Mouse (Mus musculus) layer of hippocampus, postnatal 36 days (tissue): ENCODE results near the gene Ncam1. TPM values are rescaled to one million over a fixed set of nuclear protein-coding genes. Genes with fewer than 3 reads are reported as not detected.

ENCODE experiments used
- DNase-seq, 2 experiments: peaks; one replicate each; pipeline ENCODE4 v3.0.0; 2022
- total RNA-seq, 2 experiments: library from RNA; stranded (reverse); gene quantifications; 2 replicates each; pipeline ENCODE4 v1.2.3; 2021

Gene Ncam1
- 100 to 1,000 TPM; 293 to 312 TPM for total RNA-seq

DNA sequence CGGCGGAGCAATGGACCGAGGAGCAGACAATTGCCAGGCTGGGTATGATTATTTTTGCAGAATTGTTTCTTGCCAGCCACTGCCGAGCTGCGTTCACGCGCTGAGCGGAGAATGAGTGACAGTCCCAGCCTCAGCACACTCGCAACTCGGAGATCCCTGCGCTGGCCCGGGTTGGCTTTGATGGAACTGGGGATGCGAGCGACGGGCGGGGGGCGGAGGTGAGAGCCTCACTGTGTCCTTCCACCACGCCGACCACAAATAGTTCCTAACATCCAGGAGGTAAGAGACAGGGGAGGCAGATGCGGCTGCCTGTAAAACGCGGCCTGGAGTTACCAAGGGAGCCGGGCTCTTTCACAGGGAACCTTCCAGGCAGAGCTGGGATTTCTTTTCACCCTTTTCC lies at the start of gene Ncam1:
Ncam1 (minus strand) TSS at position 120 of the 400 bp plus-strand sequence.
- peak; percentile 92 to 94 for DNase-seq

DNA sequence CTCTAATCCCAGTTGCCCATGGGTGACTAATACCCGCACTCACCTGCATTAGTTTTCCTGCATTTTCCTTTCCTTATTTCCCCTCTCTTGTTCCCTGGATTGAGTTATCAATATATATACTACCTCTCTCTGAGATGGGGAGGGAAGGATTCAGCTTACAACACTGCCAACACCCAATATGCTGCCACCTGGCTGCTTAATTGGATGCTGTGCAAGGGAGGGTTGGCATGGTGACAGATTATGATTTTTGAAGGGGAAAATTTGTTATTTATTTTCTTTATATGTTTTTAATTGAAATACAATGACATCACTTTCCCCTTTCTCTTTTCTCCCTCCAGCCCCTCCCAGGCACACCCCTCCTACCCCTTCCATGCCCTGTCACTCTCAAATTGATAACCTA lies 35.3 kb upstream of the Ncam1 start:
- DNase-seq, result no peak

DNA sequence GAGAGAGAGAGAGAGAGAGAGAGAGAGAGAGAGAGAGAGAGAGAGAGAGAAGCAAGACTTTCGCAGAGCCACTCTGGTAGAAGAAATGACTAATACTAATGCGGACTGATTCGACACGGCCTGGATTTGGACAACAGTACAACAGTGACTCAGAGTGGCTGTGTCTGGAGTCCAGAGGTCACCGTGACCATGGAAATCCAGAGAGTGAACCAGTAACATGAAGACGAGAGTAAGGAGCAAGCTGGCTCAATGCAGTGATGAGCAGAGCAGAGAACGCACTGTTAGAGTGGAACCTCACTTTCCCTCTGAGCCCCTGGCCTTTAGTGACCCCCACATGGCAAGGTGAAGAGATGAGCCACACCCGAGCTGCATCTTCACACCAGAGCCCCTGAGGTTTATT lies 28.9 kb upstream of the Ncam1 start:
- no peak for DNase-seq

- DNase-seq, result peak in 1 of 2 experiments; percentile 9
Observed at GRCm38 (mm10) chr9:49816115-49816650, 17.5 kb upstream of the Ncam1 start.

DNA sequence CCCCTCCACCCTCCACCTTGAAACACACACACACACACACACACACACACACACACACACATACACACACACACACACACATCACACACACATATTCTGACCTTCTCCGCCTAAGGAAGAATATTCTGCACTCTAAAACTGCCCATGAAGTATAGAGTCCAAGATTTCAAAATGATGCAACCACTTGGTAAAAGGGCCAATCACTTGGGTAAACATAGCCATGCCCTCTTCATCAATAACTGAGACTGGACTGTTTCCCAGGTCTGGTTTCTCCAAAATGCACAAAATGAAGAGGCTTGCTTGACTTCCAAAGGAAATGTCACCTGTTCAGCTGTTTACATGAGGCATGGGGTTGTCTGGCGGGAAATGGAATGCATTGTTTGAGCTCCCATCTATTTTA lies 15.7 kb upstream of the Ncam1 start:
- DNase-seq, result no peak

GRCm38 (mm10) chr9:49803222-49803621 lies 4.5 kb upstream of the Ncam1 start:
- no peak for DNase-seq

DNA sequence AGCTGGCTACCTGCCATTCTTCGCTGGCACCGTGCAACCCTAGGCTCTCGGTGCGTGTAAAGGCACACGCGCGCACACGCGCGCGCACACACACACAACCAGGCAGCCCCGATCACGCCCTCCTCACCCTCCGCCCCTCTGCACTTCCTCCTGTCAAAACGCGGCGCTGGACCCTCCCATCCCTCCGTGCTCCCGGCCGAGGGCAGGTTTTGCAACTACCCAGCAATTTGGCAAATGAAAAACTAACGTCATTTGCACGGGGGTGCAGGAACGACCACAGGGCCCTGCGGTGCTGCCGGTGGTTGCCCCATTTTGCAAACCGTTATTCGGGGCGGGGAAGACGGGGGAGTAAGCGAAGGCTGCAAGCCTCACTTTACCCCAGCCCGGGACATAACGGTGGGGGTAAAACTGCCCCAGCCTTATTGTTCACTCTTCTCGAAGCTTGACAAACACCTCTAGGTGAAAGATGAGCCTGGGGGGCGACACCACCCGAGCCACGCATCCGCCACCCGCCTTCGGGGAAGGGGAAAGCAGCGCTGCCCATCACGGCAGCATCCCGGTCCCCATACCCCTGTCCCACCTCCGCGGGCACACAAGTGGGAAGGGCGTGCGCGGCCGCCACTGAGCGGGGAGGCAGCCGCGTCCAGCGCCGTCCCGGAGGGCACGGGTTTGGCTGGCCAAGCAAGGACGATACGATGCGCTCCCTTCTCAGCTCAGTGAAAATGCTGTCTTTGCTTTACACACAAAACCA lies 729 bp downstream of the Ncam1 start:
- DNase-seq, result peak; percentile 78 to 80

DNA sequence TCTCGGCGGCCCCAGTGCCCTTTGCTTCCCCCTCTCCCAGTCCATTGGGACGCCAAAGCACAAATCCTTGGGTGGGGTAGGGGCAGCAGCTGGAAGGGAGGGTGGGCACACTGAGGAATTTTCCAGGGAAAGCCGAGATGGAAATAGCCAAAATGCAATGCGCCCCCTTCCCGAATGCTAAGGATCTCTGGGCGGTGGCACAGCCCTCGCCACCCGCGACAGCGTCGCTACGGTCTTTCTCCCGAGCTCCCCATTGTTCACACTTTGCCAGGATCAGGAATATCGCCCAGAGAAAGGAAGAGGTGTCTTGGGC lies 1.3 kb downstream of the Ncam1 start:
- no peak for DNase-seq

DNA sequence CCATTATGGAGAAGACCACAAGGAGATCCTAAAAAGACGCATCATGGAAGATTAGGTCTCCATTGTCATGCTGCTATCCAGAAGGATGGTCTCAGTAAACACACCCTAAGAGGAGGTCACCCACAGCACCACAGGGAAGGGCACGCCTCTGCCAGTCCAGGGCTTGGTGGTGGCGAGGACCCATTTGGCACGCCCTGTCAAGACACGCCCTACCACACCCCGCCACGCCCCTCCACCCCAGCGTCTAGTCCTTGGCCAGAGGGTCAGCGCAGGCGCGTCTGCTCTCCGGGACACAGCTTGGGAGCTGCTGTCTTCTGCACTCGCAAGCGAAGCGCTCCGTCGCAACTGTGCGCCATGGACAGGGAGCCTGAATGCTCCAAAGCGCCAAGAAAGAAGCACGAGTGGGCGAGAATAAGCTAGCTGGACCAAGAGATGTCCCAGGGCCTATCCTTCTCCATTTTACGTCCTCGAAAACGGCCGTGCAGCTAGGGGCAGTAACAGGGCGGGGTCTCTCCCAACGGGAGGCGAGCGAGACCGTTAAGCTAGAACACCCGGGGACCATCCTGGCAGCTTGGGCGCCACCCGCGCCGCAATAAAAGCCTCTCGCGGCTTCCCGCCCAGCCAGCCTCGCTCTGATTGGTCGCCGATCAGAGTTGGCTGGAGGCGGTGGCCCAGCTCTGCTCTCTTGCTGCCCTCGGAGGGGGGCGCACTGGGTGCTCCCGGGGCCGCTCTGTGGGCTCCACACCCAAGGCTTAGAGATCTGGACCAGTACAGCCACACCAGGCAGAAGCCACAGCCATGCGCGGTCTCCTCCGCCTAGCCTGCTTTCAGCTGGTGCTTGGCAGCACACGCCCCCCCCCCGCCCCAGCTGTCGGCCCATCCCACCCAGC lies 1.9 kb downstream of the Ncam1 start:
- peak; percentile 85 to 88 for DNase-seq

GRCm38 (mm10) chr9:49795881-49796280 lies 2.8 kb downstream of the Ncam1 start:
- no peak for DNase-seq

- no peak for DNase-seq
Observed at GRCm38 (mm10) chr9:49793987-49794550, 4.7 kb downstream of the Ncam1 start.

- DNase-seq, result no peak
Observed at GRCm38 (mm10) chr9:49793241-49793640, 5.5 kb downstream of the Ncam1 start.

DNA sequence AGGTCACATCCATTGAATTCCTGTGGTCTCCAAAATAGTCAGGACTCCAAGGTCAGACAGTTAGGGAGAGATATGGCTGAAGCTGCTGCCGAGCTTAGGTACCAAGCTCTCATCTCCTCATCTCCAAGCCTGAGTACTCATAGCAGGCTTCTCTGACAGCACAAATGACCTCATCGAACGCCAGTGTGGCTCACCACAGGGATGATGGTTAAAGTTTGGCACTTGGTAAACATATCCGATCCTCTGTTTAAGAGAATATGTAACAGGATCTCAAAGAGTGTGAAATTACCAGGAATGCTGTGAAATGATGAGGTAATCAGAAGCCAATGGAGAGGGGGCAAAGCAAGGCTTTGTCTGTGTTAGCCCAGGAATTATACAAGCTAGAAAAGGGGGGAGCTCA lies 6.1 kb downstream of the Ncam1 start:
- no peak for DNase-seq

DNA sequence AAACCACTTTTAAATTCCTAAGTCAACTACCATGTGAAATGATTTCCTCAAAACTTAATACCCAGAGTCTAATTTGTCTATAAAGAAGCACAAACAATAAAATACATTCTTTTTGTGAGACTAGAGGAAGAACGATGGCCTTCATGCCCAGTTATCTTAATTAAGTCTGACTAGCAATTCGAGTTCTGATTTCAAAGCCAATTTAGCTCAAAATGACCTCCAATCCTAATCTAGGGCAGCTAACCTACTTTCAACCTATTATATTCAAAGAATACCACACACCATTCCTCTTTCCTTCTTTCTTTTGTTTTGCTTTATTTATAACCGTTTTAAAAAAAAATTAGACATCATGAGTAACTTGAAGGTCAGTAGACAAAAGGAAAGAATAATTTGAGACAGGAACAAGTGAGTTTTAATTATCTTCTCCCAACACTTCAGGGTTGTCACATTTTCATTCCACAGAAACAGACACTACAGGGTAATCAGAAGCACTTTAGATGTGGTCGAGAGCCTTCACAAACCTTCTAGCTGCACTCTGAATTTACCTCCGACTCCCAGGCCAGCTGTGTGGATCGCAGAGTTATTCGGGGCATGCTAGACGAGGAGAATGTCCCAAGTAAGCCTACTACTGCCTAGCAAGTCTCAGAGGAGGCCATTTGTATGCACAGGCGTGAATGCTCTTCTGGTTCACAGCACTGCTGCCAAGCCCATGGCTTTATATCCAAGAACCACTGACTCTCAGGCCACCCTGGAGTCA lies 17.5 kb downstream of the Ncam1 start:
- no peak for DNase-seq

- DNase-seq, result no peak
Observed at GRCm38 (mm10) chr9:49777015-49777637, 21.6 kb downstream of the Ncam1 start.

GRCm38 (mm10) chr9:49766634-49767033 lies 32.1 kb downstream of the Ncam1 start:
- no peak for DNase-seq

- no peak for DNase-seq
Observed at GRCm38 (mm10) chr9:49760571-49760970, 38.2 kb downstream of the Ncam1 start.

DNA sequence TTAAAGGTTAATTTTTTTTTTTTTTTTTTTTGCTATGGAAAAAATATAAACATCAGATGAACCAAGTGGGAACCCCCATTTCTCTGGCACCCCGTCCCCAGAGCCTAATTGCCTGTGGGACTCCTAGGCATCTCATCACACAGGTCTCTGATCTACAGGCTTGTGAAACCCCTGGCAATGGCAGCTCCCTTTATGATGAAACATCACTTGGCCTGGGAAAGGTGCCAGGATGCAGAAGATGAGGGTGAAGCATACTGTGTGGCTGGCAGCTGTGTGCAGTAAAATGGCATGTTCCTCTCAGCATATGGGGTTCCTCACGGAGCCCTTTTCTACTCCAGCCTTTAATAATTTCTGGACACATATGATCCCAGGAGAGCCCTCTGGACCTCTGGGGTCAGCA lies 40.3 kb downstream of the Ncam1 start:
- DNase-seq, result peak in 1 of 2 experiments; percentile 32

- DNase-seq, result no peak
Observed at GRCm38 (mm10) chr9:49757986-49758385, 40.7 kb downstream of the Ncam1 start.

DNA sequence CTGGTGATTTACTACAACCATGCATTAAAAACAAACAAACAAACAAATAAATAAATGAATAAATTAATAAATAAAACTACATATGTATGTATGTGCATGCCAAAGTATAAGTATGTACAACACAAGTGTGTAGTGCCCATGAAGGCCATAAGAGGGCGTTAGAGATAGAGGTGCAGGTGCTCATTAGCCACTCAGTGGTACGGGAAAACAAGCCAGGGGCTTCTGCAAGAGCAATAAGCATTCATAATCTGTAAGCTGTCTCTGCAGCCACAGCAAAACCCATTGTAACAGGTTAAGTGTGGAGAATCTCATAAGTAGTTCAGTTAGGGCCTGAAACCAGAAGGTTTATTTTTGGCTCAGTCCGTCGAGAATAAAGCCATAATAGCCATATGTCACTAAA lies 41.1 kb downstream of the Ncam1 start:
- no peak for DNase-seq

- DNase-seq, result no peak
Observed at GRCm38 (mm10) chr9:49756725-49757124, 42.0 kb downstream of the Ncam1 start.

GRCm38 (mm10) chr9:49755214-49755613 lies 43.5 kb downstream of the Ncam1 start:
- no peak for DNase-seq
